Mouse (Mus musculus): ENCODE measurements around the gene Il1rapl2.
"Not testable (repeated sequence)": the region's sequence is repeated elsewhere in the genome, so short reads cannot be mapped to it uniquely, and the experiment has no call there.

Gene Il1rapl2

DNA sequence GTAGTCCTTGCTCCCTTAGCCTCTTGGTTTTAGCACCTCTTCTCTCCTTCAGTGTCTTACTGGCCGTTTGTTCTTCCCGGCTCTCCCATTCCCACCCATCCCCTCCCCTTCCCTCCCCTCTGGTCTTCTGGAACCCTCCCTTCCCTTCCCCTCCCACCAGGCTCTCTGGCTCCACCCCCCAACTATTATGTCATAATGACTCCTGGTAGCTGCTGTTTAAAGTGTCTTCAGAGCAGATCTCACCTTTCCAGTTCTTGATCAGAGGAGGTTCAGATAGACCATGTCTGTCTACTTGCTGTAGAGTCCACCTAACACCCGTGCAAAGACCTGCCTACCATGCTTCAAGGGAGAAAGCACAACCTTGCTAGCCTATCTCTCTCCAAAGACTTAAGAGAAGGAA is 639.1 kb downstream of the Il1rapl2 start, which contains the start of gene Tex13a:
Gene Tex13a, minus strand, starts transcription at position 101 of the 400 bp plus-strand sequence.
- no peak for DNase-seq (ENCODE audit: low spot score)

DNA sequence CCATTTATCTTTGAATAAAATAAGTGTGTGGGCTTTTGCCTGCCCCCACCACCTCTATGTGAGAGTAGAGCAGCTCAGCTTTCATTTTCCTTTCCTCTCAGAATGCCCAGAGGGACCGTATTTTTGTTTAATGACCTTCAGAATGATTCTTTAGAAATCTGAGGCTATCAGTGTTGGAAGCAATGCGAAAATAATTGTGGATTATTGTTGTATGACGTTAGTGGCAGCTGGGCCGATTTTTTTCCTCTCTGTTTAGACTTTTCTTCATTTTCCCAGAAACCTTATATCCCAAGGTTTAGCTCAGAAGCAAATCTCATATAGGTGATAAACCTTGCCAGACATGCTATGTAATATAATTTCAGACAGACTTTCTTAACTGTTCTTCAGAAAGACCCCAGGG is 664.2 kb downstream of the Il1rapl2 start:
- DNase-seq (ENCODE audit: low spot score): no peak

DNA sequence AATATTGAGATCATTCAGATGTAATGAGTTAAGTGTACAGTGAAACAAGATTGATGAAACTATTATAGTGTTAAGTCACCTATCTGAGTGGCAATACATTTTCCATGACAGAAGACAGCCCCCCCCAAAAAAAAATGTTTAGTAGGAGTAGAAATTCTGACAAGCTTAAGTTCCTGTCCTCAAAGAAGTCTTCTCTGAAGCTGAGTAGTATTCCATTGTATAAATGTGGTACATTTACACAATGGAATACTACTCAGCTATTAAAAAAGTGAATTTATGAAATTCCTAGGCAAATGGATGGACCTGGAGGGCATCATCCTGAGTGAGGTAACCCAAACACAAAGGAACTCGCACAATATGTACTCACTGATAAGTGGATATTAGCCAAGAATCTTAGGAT is 778.3 kb downstream of the Il1rapl2 start:
- DNase-seq (ENCODE audit: low spot score): not testable (repeated sequence)

DNA sequence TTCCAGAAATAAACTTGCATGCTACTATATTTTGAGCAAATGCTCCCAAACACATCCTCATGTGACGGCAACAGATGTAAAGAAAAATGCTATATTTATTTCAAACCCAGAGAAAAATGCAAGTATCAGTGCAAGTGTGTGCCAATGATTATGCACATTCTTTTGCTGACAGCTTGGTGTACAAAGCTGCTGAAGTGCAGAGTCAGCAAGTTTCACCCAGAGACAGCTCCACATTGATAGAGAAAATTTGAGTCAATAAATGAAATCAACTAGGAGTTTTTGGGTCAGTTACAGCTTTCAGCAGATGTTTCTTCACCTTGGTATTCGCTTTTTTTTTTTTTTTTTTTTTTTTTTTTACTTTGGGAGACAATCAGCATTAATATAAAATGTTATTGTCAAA is 863.4 kb downstream of the Il1rapl2 start:
- no peak for DNase-seq (ENCODE audit: low spot score)

DNA sequence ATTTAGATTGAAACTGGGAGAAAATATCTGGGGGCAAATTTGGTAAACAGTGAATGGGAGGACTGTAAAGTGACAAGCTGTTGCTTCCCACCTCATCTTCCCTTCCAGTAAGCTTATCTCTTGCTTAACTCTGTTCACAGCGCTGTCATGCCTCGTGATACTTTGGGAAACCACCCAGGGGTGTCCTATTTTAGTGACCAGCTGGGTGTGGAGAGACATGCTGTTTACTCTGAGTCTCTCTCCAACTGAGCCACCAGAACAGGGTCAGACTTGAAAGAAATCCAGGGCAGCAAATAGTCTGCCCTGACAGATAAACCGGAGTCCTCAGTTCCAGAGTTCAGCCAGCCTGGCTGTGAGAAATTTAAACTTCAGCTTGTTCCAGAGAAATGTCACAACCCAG is 867.5 kb downstream of the Il1rapl2 start:
- DNase-seq (ENCODE audit: low spot score): no peak

DNA sequence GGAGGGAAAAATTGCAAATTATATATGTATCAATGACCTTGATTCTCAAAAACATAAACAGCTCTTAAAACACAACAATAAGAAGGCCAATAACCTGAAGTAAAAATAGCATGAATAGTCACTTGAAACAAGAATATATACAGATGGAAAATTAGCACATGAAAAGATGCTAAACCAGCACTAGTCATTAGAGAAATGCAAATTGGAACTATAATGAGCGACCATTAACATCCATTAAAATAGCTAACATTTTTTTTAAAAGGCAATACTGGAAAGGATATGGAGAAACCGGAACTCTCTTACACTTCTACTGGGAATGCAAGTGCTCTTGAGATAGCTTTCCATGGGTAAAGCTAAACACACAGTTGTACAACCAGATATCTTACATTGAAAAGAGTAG is 879.4 kb downstream of the Il1rapl2 start:
- no peak for DNase-seq (ENCODE audit: low spot score)

DNA sequence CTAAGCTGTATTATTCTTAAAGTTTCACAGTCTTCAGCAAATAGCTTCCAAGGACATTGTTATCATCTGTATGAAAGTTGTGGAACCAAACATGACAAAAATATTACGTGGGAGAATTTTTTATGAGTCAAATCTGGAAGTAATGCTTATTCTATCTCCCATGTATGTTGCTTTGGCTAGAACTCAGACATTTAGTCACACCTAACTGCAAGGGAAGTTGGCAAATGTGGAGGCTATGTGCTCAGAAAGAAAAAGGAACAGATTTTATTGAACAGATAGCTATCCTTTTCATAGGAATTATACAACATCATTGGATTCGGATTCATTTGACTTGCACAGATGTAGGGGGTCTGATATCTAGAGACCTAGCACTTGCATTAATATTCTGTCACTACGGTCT is 908.1 kb downstream of the Il1rapl2 start:
- no peak for DNase-seq (ENCODE audit: low spot score)

DNA sequence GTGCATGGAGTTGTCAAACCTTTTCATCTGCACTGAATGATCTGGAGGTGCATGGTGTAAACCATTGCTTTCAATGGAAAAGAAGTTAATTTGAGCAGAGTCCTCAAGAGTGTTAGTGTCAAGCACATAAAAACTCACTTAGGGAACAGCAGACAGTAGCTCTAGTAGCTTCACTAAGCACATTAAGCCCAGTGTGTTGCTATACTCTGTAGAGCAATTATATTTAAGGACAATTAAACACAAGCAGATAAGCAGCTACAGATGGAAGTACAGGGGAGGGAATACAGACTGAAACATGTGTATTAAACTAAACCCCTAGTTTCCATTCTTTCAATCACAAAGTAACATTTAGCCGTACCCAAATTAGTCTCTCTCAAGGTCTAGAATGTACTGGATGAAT is 930.1 kb downstream of the Il1rapl2 start:
- no peak for DNase-seq (ENCODE audit: low spot score)

DNA sequence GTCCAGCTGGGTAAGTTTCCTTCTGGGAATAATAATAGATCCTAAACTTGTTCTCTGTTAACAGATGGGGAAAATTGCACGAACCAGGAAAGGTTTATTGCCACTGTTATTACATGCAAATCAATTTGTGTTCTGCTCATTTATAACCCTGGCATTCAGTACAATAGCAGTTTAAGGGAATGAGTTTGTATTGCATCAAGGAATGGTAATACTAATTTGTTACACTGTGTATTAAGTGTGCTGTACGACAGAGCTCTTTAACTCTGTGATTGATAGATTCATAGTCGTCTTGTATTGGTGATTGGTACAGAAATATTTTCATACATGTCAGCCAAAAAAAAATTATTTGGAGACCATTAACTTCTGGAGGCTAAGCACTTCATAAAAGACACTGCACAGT is 934.6 kb downstream of the Il1rapl2 start:
- no peak for DNase-seq (ENCODE audit: low spot score)

DNA sequence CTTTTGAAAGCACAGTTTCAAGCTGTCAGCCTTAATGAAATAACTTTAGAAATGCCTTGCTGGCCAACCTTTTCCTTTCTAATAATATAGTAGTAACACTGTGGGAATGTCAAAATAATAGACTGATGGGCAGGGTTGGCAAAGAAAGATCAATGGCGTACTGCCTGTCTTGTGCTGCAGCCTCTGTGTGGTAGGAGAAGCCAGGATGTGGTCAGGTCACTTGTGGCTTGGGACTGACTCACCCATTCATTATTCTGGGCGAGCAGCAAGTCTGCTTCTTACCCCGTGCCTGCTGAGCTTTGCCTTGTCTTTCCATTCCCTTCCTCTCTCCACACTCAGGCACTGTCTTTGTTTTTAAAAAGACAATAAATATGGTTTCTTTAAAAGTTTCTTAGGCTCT is 1049.7 kb downstream of the Il1rapl2 start:
- no peak for DNase-seq (ENCODE audit: low spot score)

DNA sequence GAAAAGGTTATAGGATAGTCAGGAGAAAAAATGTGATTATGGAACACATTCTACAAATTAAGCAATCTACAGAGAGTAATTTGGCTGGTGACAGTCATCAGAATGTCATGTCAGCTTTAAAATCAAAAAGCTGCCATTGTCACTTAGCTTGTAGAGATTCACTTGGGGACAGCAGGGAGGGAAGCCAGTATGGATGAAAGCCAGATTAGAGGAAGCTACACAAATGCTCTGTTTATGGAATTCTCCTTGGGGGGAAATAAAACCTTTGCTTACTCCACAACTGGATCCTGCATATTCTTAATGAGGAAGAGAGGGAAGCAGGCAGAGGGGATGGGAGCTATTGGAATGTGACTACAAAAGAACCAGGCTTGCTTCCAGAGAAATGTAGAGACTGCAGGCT is 1054.9 kb downstream of the Il1rapl2 start:
- DNase-seq (ENCODE audit: low spot score): no peak

DNA sequence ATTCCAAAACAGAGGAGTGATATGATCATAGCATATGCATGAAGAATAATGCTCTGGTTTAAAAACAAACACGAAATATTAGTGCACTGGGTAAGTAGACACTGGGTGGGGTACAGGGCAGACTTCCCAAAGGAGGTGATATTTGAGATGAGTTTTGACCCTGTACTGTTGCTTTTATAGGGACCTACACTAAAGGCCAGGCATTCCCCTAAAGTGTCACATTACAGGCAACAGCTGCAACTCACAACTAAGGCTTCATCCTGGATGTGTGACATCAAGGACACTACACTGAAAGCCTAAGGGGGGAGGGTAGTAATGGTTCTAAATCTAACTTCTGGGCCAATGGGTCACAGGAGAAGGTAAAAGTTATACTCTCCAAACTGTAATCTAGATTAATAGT is 1152.0 kb downstream of the Il1rapl2 start:
- no peak for DNase-seq (ENCODE audit: low spot score)

DNA sequence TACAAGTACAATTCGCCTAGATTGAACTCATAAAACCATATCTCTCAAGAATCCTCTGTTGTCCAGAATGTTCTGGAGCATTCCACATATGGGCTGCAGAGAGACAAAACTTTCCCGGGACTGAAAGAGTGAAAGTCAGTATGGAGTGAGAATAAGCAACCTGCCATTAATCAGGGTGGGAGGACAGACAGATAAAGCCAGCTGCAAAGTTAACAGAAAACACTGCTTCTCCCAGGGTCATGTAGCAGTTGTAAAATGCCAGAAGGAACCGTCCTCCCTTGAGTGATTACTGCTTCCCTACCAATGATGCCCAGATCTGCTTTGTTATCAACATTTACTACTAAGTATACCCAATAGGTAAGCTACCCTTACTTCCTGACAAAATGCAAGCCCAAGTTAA is 1230.5 kb downstream of the Il1rapl2 start:
- no peak for DNase-seq (ENCODE audit: low spot score)

DNA sequence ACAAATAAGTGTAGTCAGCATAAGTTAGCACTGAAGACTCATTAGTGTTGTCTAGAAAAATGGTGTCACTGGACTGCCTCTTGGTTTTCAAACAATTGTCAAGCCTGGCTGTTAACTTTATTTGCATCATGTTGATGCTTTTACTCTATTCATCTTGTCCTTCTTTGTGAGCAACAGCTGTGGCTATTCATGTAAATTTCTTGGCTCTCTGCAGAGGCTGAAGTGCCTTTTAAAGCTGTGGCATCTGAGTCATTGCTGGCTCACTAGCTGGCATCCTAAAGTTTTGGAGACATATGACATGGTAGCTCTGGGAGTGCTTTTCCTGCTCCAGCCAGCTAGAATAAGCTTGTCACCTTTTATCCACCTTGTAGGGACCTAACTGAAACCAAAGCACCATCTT is 1261.5 kb downstream of the Il1rapl2 start:
- DNase-seq (ENCODE audit: low spot score): no peak

DNA sequence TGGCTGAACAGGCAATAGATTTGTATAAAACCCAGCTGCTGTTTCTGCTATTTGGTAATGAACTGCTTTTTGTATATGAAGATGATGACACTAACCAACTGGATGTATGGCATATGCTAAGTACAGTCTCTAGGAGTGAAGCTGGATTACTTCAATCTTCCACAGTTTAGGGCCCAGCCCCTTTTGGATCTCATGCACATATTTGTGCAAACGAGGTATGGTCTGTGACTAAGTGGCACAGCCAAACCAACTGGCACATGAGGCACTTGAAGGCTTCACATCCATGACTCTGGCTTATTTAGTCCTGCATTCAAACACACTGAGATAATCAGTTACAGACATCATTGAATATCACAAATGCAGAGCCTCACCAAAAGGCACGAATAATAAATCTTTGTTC is 1263.5 kb downstream of the Il1rapl2 start:
- no peak for DNase-seq (ENCODE audit: low spot score)

DNA sequence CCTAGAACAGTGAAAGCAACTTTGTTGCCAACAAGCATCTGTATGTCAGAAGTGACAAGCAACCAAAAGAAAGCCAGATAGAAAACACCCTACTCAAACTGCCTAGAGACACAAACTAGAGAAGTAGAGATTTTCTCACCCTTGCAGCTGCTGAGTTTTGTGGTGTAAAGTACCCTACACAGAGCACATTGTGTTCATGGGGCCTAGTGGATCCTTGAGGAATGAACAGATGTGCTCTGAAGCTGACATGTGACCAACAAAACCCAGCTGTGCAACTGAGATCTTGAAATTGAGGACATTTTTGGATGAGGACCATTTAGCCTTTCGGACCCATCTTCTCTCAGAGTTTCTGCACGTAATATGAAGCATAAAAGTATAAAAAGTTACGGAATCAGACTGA is 1268.0 kb downstream of the Il1rapl2 start:
- no peak for DNase-seq (ENCODE audit: low spot score)

Measured in testis, postnatal 10 days (tissue).